Mouse (Mus musculus): Measurements from ENCODE around the gene Best2.

The Best2 gene

GRCm38 (mm10) chr8:85014431-85014830 is at the start of gene Best2:
Best2 (minus strand) TSS chr8:85014531.
- DNase-seq (ENCODE audit: low read depth, low spot score): no peak

GRCm38 (mm10) chr8:85062603-85063002 is 48.3 kb upstream of the Best2 start:
- no peak for DNase-seq (ENCODE audit: low read depth, low spot score)

GRCm38 (mm10) chr8:85059879-85060616 is 45.7 kb upstream of the Best2 start, which contains the start of gene Fbxw9:
Fbxw9 (plus strand) TSS chr8:85060055.
- peak; percentile 94 for DNase-seq (ENCODE audit: low read depth, low spot score)

GRCm38 (mm10) chr8:85057367-85057766 is 43.0 kb upstream of the Best2 start:
- DNase-seq (ENCODE audit: low read depth, low spot score): no peak

- DNase-seq (ENCODE audit: low read depth, low spot score): no peak
Observed at GRCm38 (mm10) chr8:85043619-85044018, 29.3 kb upstream of the Best2 start.

GRCm38 (mm10) chr8:85037681-85038531 is 23.6 kb upstream of the Best2 start:
- peak; percentile 65 for DNase-seq (ENCODE audit: low read depth, low spot score)

- no peak for DNase-seq (ENCODE audit: low read depth, low spot score)
Observed at GRCm38 (mm10) chr8:85037366-85037680, 23.0 kb upstream of the Best2 start.

GRCm38 (mm10) chr8:85036718-85037365 is 22.5 kb upstream of the Best2 start, which contains the start of gene Tnpo2:
Tnpo2 (plus strand) TSS chr8:85036915.
- DNase-seq (ENCODE audit: low read depth, low spot score): peak; percentile 95

GRCm38 (mm10) chr8:85036381-85036717 is 22.0 kb upstream of the Best2 start:
- DNase-seq (ENCODE audit: low read depth, low spot score): no peak

- DNase-seq (ENCODE audit: low read depth, low spot score): peak; percentile 57
Observed at GRCm38 (mm10) chr8:85035728-85036310, 21.5 kb upstream of the Best2 start.

GRCm38 (mm10) chr8:85035165-85035727 is 20.9 kb upstream of the Best2 start:
- DNase-seq (ENCODE audit: low read depth, low spot score): no peak

- peak; percentile 94 for DNase-seq (ENCODE audit: low read depth, low spot score)
Observed at GRCm38 (mm10) chr8:85034764-85035163, 20.4 kb upstream of the Best2 start.

GRCm38 (mm10) chr8:85033867-85034266 is 19.5 kb upstream of the Best2 start:
- no peak for DNase-seq (ENCODE audit: low read depth, low spot score)

GRCm38 (mm10) chr8:85032622-85033311 is 18.4 kb upstream of the Best2 start:
- no peak for DNase-seq (ENCODE audit: low read depth, low spot score)

GRCm38 (mm10) chr8:85029271-85029670 is 14.9 kb upstream of the Best2 start:
- DNase-seq (ENCODE audit: low read depth, low spot score): no peak

GRCm38 (mm10) chr8:85027922-85028321 is 13.6 kb upstream of the Best2 start:
- DNase-seq (ENCODE audit: low read depth, low spot score): peak; percentile 39

GRCm38 (mm10) chr8:85027516-85027855 is 13.2 kb upstream of the Best2 start:
- DNase-seq (ENCODE audit: low read depth, low spot score): no peak

- DNase-seq (ENCODE audit: low read depth, low spot score): peak; percentile 95
Observed at GRCm38 (mm10) chr8:85026670-85027515, 12.6 kb upstream of the Best2 start, which contains the start of gene Trir. Trir (plus strand) TSS chr8:85026823.

- DNase-seq (ENCODE audit: low read depth, low spot score): peak; percentile 94
Observed at GRCm38 (mm10) chr8:85025098-85025932, 11.0 kb upstream of the Best2 start, which contains the start of gene Asna1. Asna1 (minus strand) TSS chr8:85025281.

All from CD4-positive, CD25-positive, alpha-beta regulatory T cell, adult 2 months (primary cell).